ENCODE assay signal across 9 mouse cellular contexts in the genomic region with DNA sequence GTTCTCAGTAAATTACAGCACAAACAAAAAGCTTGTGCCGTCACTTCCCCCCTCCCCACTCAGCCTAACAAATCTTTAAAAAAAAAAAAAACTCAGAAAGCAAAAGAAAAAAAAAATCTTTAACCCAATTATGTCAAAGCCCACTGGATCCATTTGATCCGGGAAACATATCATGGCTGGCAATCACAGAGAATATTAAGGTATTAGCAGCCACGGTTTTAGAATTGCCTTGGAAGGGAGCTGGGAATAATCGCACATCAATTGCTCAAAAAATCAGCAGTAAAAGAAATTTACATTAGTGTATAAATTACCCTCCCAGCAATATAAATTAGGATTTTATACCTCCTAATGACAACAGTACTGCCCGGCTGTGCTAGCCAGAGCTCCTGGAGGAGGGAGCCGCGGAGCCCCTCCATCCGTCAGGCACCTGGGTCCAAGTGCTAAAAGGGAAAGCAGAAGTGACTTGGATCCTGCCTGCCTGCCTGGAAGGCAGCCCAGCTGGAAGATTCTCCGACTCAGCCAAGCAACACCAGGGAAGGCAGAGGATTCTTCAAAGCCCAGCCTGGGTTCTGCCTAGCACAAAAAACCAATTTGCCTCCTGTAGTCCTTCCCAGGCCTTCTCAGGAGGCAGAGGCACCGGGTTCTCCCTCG.
DNase-seq lines count a peak whose midpoint lies in the region; ATAC-seq lines count a peak whose summit lies in the region.
"Had no signal": no experiment of that assay in that cellular context is flagged by ENCODE, and none has a peak within 500 bp of the region (broad histone marks: within the 10 kb centered on the region; RNA-seq: fewer than 3 reads in every experiment).

No protein-coding gene starts in this region.

- peak overlapping the region; percentile 17; the same call in 1 of the 2 replicates for H3K4me2 ChIP-seq in forebrain, embryonic 13.5 days
- no peak overlapping the region for H3K4me2 ChIP-seq in forebrain, embryonic 11.5 days (ENCODE audit: low read depth, low read length, severe bottlenecking)
- 0 out of 2 replicates have a peak overlapping the region, but pooled peaks have one; percentile 13 for H3K4me2 ChIP-seq in midbrain, embryonic 13.5 days (replicated peaks)
- H3K4me2 ChIP-seq in midbrain, embryonic 11.5 days = no peak overlapping the region
- peak overlapping the region; percentile 31 for H3K4me2 ChIP-seq in hindbrain, embryonic 16.5 days (ENCODE audit: low read length)
- H3K4me2 ChIP-seq: liver, embryonic 11.5 days had no signal

- ATAC-seq in forebrain, embryonic 13.5 days = no peak
- ATAC-seq in forebrain, embryonic 11.5 days (replicated peaks; ENCODE audit: low FRiP score) = no peak
- ATAC-seq in midbrain, embryonic 13.5 days = no peak
- ATAC-seq in midbrain, embryonic 11.5 days (ENCODE audit: low FRiP score) = no peak
- peak; percentile 83 for ATAC-seq in hindbrain, embryonic 16.5 days

- no peaks in the 10 kb centered on the region for H3K9me3 ChIP-seq in forebrain, embryonic 13.5 days (replicated peaks)
- no peaks in the 10 kb centered on the region for H3K9me3 ChIP-seq in forebrain, embryonic 11.5 days (ENCODE audit: control insufficient read depth, low read length)
- H3K9me3 ChIP-seq in midbrain, embryonic 13.5 days = no peaks in the 10 kb centered on the region
- H3K9me3 ChIP-seq in midbrain, embryonic 11.5 days (ENCODE audit: control insufficient read depth, low read length) = no peaks in the 10 kb centered on the region
- H3K9me3 ChIP-seq in hindbrain, embryonic 16.5 days (ENCODE audit: control insufficient read depth, low read length) = no peaks in the 10 kb centered on the region

- H3K27me3 ChIP-seq in forebrain, embryonic 13.5 days = no peaks in the 10 kb centered on the region
- H3K27me3 ChIP-seq in forebrain, embryonic 11.5 days (ENCODE audit: control insufficient read depth, insufficient read depth, low read length) = no peaks in the 10 kb centered on the region
- no peaks in the 10 kb centered on the region for H3K27me3 ChIP-seq in midbrain, embryonic 13.5 days
- H3K27me3 ChIP-seq in midbrain, embryonic 11.5 days (ENCODE audit: control insufficient read depth, insufficient read depth, low read length) = no peaks in the 10 kb centered on the region
- H3K27me3 ChIP-seq in hindbrain, embryonic 16.5 days (replicated peaks; ENCODE audit: control insufficient read depth, insufficient read depth, low read length) = no peaks in the 10 kb centered on the region

- H3K27ac ChIP-seq in forebrain, embryonic 13.5 days = peak overlapping the region; percentile 82
- no peak overlapping the region for H3K27ac ChIP-seq in forebrain, embryonic 11.5 days (ENCODE audit: low read depth, low read length)
- peak overlapping the region; percentile 75 for H3K27ac ChIP-seq in midbrain, embryonic 13.5 days
- H3K27ac ChIP-seq in midbrain, embryonic 11.5 days (ENCODE audit: low read depth, low read length) = no peak overlapping the region
- peak overlapping the region; percentile 70 for H3K27ac ChIP-seq in hindbrain, embryonic 16.5 days (ENCODE audit: low read depth, low read length)

- no peak for DNase-seq in forebrain, embryonic 11.5 days (ENCODE audit: low spot score)
- no peak for DNase-seq in midbrain, embryonic 11.5 days (ENCODE audit: low spot score, missing footprints)
- DNase-seq in right cerebral cortex, postnatal 4 days = peak; percentile 34
- no peak for DNase-seq in embryo, embryonic 9.5 days (ENCODE audit: extremely low spot score)
- no peak for DNase-seq in liver

- WGBS in forebrain, embryonic 13.5 days = 32% methylated on average over 11 of the region's 11 CpGs
- WGBS in forebrain, embryonic 11.5 days = 57% methylated on average over 11 of the region's 11 CpGs
- 36% methylated on average over 11 of the region's 11 CpGs for WGBS in midbrain, embryonic 13.5 days
- 66% methylated on average over 11 of the region's 11 CpGs for WGBS in midbrain, embryonic 11.5 days
- 14% methylated on average over 11 of the region's 11 CpGs for whole genome bisulfite sequencing in hindbrain, embryonic 16.5 days

- peaks cover 10% of the 10 kb centered on the region for H3K4me1 ChIP-seq in forebrain, embryonic 13.5 days
- no peaks in the 10 kb centered on the region for H3K4me1 ChIP-seq in forebrain, embryonic 11.5 days (replicated peaks; ENCODE audit: control insufficient read depth, insufficient read depth, low read length)
- H3K4me1 ChIP-seq in midbrain, embryonic 13.5 days (replicated peaks) = peaks cover 5% of the 10 kb centered on the region; the same call in 1 of the 2 replicates
- H3K4me1 ChIP-seq in midbrain, embryonic 11.5 days (ENCODE audit: control insufficient read depth, insufficient read depth, low read length) = no peaks in the 10 kb centered on the region
- peaks cover 8% of the 10 kb centered on the region; the same call in 1 of the 2 replicates for H3K4me1 ChIP-seq in hindbrain, embryonic 16.5 days (ENCODE audit: control insufficient read depth, insufficient read depth, low read depth, low read length)

- no peak overlapping the region for H3K4me3 ChIP-seq in forebrain, embryonic 13.5 days
- no peak overlapping the region for H3K4me3 ChIP-seq in forebrain, embryonic 11.5 days (ENCODE audit: low read depth, low read length)
- H3K4me3 ChIP-seq in midbrain, embryonic 13.5 days (replicated peaks) = no peak overlapping the region
- no peak overlapping the region for H3K4me3 ChIP-seq in midbrain, embryonic 11.5 days (ENCODE audit: low read depth, low read length)
- no peak overlapping the region for H3K4me3 ChIP-seq in hindbrain, embryonic 16.5 days (ENCODE audit: low read length)

- H3K9ac ChIP-seq in forebrain, embryonic 13.5 days = no peak overlapping the region
- no peak overlapping the region for H3K9ac ChIP-seq in forebrain, embryonic 11.5 days (ENCODE audit: low read length)
- 0 out of 2 replicates have a peak overlapping the region, but pooled peaks have one; percentile 6 for H3K9ac ChIP-seq in midbrain, embryonic 13.5 days (replicated peaks)
- H3K9ac ChIP-seq in midbrain, embryonic 11.5 days (ENCODE audit: low read length) = no peak overlapping the region
- H3K9ac ChIP-seq in hindbrain, embryonic 16.5 days (ENCODE audit: low read depth, low read length) = peak overlapping the region; percentile 17; the same call in 1 of the 2 replicates

- H3K36me3 ChIP-seq in forebrain, embryonic 13.5 days (ENCODE audit: poor library complexity, severe bottlenecking) = no peaks in the 10 kb centered on the region
- H3K36me3 ChIP-seq in forebrain, embryonic 11.5 days (ENCODE audit: control insufficient read depth, insufficient read depth, low read length) = no peaks in the 10 kb centered on the region
- no peaks in the 10 kb centered on the region for H3K36me3 ChIP-seq in midbrain, embryonic 13.5 days
- no peaks in the 10 kb centered on the region for H3K36me3 ChIP-seq in midbrain, embryonic 11.5 days (ENCODE audit: control insufficient read depth, insufficient read depth, low read length)
- H3K36me3 ChIP-seq in hindbrain, embryonic 16.5 days (ENCODE audit: control insufficient read depth, insufficient read depth, low read length) = no peaks in the 10 kb centered on the region

Comparison
In these comparisons a context has a peak if more than half of its experiments do, and no peak if none do; other contexts are left out.
1. H3K27ac ChIP-seq: peak in forebrain, embryonic 13.5 days (single experiment), midbrain, embryonic 13.5 days (single experiment) and hindbrain, embryonic 16.5 days (single experiment); none in forebrain, embryonic 11.5 days (single experiment) and midbrain, embryonic 11.5 days (single experiment).
2. H3K4me2 ChIP-seq: peak in forebrain, embryonic 13.5 days (single experiment), midbrain, embryonic 13.5 days (single experiment) and hindbrain, embryonic 16.5 days (single experiment); none in forebrain, embryonic 11.5 days (single experiment) and midbrain, embryonic 11.5 days (single experiment).
3. H3K9ac ChIP-seq: peak in midbrain, embryonic 13.5 days (single experiment) and hindbrain, embryonic 16.5 days (single experiment); none in forebrain, embryonic 13.5 days (single experiment), forebrain, embryonic 11.5 days (single experiment) and midbrain, embryonic 11.5 days (single experiment).